In genomic region chr10:69652660-69653059, GRCm38 (mm10) we compare ENCODE assay signal across 10 mouse cellular contexts.
DNase-seq lines count a peak whose midpoint lies in the region; ATAC-seq lines count a peak whose summit lies in the region.
"Had no signal": no experiment of that assay in that cellular context is flagged by ENCODE, and none has a peak within 500 bp of the region (broad histone marks: within the 10 kb centered on the region; RNA-seq: fewer than 3 reads in every experiment).

No protein-coding gene starts in this region.

- H3K27me3 ChIP-seq in kidney, embryonic 14.5 days (ENCODE audit: control insufficient read depth, insufficient read depth, low read length), result no peaks in the 10 kb centered on the region
- no peaks in the 10 kb centered on the region for H3K27me3 ChIP-seq in heart, embryonic 10.5 days (ENCODE audit: insufficient read depth, poor library complexity, severe bottlenecking)
- no peaks in the 10 kb centered on the region for H3K27me3 ChIP-seq in limb, embryonic 15.5 days
- H3K27me3 ChIP-seq in intestine, embryonic 15.5 days (replicated peaks), result no peaks in the 10 kb centered on the region

- DNase-seq in kidney, adult 11 months, result peak; percentile 51
- peak; percentile 50 for DNase-seq in cerebellum, adult 9-10 months
- DNase-seq in heart, embryonic 10.5 days (ENCODE audit: low spot score), result no peak

- H3K9me3 ChIP-seq in kidney, embryonic 14.5 days (ENCODE audit: control insufficient read depth, low read length), result no peaks in the 10 kb centered on the region
- no peaks in the 10 kb centered on the region for H3K9me3 ChIP-seq in heart, embryonic 10.5 days
- H3K9me3 ChIP-seq in limb, embryonic 15.5 days, result no peaks in the 10 kb centered on the region
- no peaks in the 10 kb centered on the region for H3K9me3 ChIP-seq in intestine, embryonic 15.5 days

- no peaks in the 10 kb centered on the region for H3K36me3 ChIP-seq in kidney, embryonic 14.5 days (ENCODE audit: control insufficient read depth, insufficient read depth, low read length)
- H3K36me3 ChIP-seq in heart, embryonic 10.5 days, result no peaks in the 10 kb centered on the region
- H3K36me3 ChIP-seq in limb, embryonic 15.5 days, result no peaks in the 10 kb centered on the region
- H3K36me3 ChIP-seq in intestine, embryonic 15.5 days, result no peaks in the 10 kb centered on the region

- H3K4me3 ChIP-seq in kidney, embryonic 14.5 days (ENCODE audit: low read length), result no peak overlapping the region
- H3K4me3 ChIP-seq in heart, embryonic 10.5 days, result 0 out of 2 replicates have a peak overlapping the region, but pooled peaks have one; percentile 12
- H3K4me3 ChIP-seq in limb, embryonic 15.5 days, result no peak overlapping the region
- H3K4me3 ChIP-seq in intestine, embryonic 15.5 days (replicated peaks), result no peak overlapping the region

- no peak overlapping the region for H3K4me2 ChIP-seq in kidney, embryonic 14.5 days (replicated peaks; ENCODE audit: low read depth, low read length)
- H3K4me2 ChIP-seq in limb, embryonic 15.5 days, result peak overlapping the region; percentile 17; the same call in 1 of the 2 replicates
- H3K4me2 ChIP-seq in intestine, embryonic 15.5 days (replicated peaks), result no peak overlapping the region

- no peak overlapping the region for H3K27ac ChIP-seq in kidney, embryonic 14.5 days (ENCODE audit: low read depth, low read length)
- H3K27ac ChIP-seq in heart, embryonic 10.5 days, result peak overlapping the region; percentile 43
- H3K27ac ChIP-seq in limb, embryonic 15.5 days, result peak overlapping the region; percentile 43; the same call in 1 of the 2 replicates
- no peak overlapping the region for H3K27ac ChIP-seq in intestine, embryonic 15.5 days
- H3K27ac ChIP-seq: liver, embryonic 14.5 days had no signal

- 57% methylated on average over 5 of the region's 5 CpGs for WGBS in kidney, embryonic 14.5 days
- 38% methylated on average over 5 of the region's 5 CpGs for WGBS in heart, embryonic 10.5 days
- 19% methylated on average over 5 of the region's 5 CpGs for WGBS in limb, embryonic 15.5 days
- WGBS in intestine, embryonic 15.5 days, result 48% methylated on average over 5 of the region's 5 CpGs

- ATAC-seq in kidney, embryonic 14.5 days (ENCODE audit: low FRiP score, low TSS enrichment), result no peak
- ATAC-seq in limb, embryonic 15.5 days (ENCODE audit: insufficient number of reproducible peaks, low FRiP score, low TSS enrichment, low read depth), result no peak; the same call in 1 of the 2 replicates
- ATAC-seq in megakaryocyte-erythroid progenitor cell, adult 5-6 weeks (replicated peaks; ENCODE audit: low FRiP score, low TSS enrichment, poor library complexity, severe bottlenecking), result no peak
- ATAC-seq in erythroblast, adult 5-6 weeks (replicated peaks; ENCODE audit: low FRiP score, poor library complexity, severe bottlenecking), result no peak
- no peak for ATAC-seq in intestine, embryonic 15.5 days
- ATAC-seq: CD4-positive, CD25-positive, alpha-beta regulatory T cell, adult 4 months had no signal

- H3K9ac ChIP-seq in kidney, embryonic 14.5 days (ENCODE audit: low read depth, low read length), result no peak overlapping the region
- no peak overlapping the region for H3K9ac ChIP-seq in limb, embryonic 15.5 days
- H3K9ac ChIP-seq in intestine, embryonic 15.5 days, result no peak overlapping the region
- H3K9ac ChIP-seq: liver, embryonic 14.5 days had no signal

- H3K4me1 ChIP-seq in kidney, embryonic 14.5 days (ENCODE audit: control insufficient read depth, insufficient read depth, low read length), result peaks cover 24% of the 10 kb centered on the region
- H3K4me1 ChIP-seq in heart, embryonic 10.5 days, result peaks cover 50% of the 10 kb centered on the region
- H3K4me1 ChIP-seq in limb, embryonic 15.5 days, result peaks cover 26% of the 10 kb centered on the region
- H3K4me1 ChIP-seq in intestine, embryonic 15.5 days (replicated peaks), result peaks cover 6% of the 10 kb centered on the region; the same call in 1 of the 2 replicates

Comparison
In these comparisons a context has a peak if more than half of its experiments do, and no peak if none do; other contexts are left out.
1. H3K27ac ChIP-seq: peak in heart, embryonic 10.5 days (single experiment) and limb, embryonic 15.5 days (single experiment); none in kidney, embryonic 14.5 days (single experiment) and intestine, embryonic 15.5 days (single experiment).